Mouse (Mus musculus) kidney, embryonic 14.5 days (tissue): ENCODE data around the gene Thnsl1. TPM values are rescaled to one million over a fixed set of nuclear protein-coding genes. Genes with fewer than 3 reads are reported as not detected.

ENCODE experiments used
- ATAC-seq: fragments of 200-750 bp; cut with Nextera tagmentation; 2 replicates; pipeline ENCODE4 v1.8.0; 2017; ENCODE audit warnings: moderate number of reproducible peaks, mild to moderate bottlenecking, moderate TSS enrichment, moderate library complexity; ENCODE audit not compliant: low FRiP score, low TSS enrichment
- H3K27ac ChIP-seq: fragments of 300-500 bp; sonication (generic); 2 replicates; pipeline ENCODE4 v1.5.1; 2014; ENCODE audit warnings: low read depth, mild to moderate bottlenecking, low read length, moderate library complexity, mixed read lengths
- H3K27me3 ChIP-seq: fragments of 300-500 bp; sonication (generic); 2 replicates; pipeline ENCODE4 v1.6.1; 2014; ENCODE audit warnings: mild to moderate bottlenecking, low read length; ENCODE audit not compliant: control insufficient read depth, insufficient read depth
- H3K36me3 ChIP-seq: fragments of 300-500 bp; sonication (generic); 2 replicates; pipeline ENCODE4 v1.6.1; 2014; ENCODE audit warnings: low read length, mixed read lengths; ENCODE audit not compliant: control insufficient read depth, insufficient read depth
- H3K4me1 ChIP-seq: fragments of 300-500 bp; sonication (generic); 2 replicates; pipeline ENCODE4 v1.6.1; 2014; ENCODE audit warnings: low read length, mixed read lengths; ENCODE audit not compliant: control insufficient read depth, insufficient read depth
- H3K4me2 ChIP-seq: fragments of 300-500 bp; sonication (generic); replicated peaks from 2 replicates; pipeline ENCODE4 v1.6.1; 2014; ENCODE audit warnings: low read depth, mild to moderate bottlenecking, low read length
- H3K4me3 ChIP-seq: fragments of 300-500 bp; sonication (generic); 2 replicates; pipeline ENCODE4 v1.5.1; 2014; ENCODE audit warnings: mild to moderate bottlenecking, low read length
- H3K9ac ChIP-seq: fragments of 300-500 bp; sonication (generic); 2 replicates; pipeline ENCODE4 v1.6.1; 2014; ENCODE audit warnings: low read depth, mild to moderate bottlenecking, low read length, moderate library complexity
- H3K9me3 ChIP-seq: fragments of 300-500 bp; sonication (generic); 2 replicates; pipeline ENCODE4 v1.6.1; 2016; ENCODE audit warnings: low read length; ENCODE audit not compliant: control insufficient read depth
- WGBS: fragments of 180-500 bp; shearing (Covaris S2); extraction: QIAGEN DNeasy Blood & Tissue Kit; methylation state at CpG from one replicate; pipeline ENCODE4 v1.1.7; 2014; 5-methylcytosine and 5-hydroxymethylcytosine counted together
- polyA plus RNA-seq: library from polyadenylated mRNA; unstranded; fragments of >200 nt; fragmentation: Nextera tagmentation; extraction: Ambion mirVana; gene quantifications from 2 replicates; pipeline ENCODE4 v1.2.1, GENCODE M21; 2014

The Thnsl1 gene
- polyA plus RNA-seq, 1 experiment from 2014 or later = 8.8 TPM

DNA sequence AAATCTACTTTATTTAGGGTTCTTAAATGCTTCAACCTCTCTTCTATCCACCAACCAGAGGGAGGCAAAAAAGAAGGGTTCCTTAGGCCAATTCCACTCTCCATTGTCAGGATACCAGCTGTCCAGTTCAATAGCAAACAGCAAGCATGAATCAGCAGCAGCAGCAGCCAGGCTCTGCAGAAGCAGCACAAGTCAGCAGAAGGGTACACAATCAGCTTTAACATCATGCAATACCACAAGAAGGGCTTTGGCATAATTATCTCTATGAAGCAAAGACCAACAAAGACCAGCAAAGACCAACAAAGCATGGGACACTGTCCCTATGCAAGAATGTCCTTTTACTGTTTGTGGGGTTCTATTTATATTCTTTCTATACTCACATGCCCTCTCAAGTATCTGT lies 48.8 kb downstream of the Thnsl1 start:
- Histone ChIP-seq H3K36me3 (no peaks in the 10 kb centered on the region), H3K27me3 (no peaks in the 10 kb centered on the region), H3K4me1 (no peaks in the 10 kb centered on the region), H3K4me2 (no peak overlapping the region), H3K9me3 (no peaks in the 10 kb centered on the region), H3K9ac (no peak overlapping the region), H3K4me3 (no peak overlapping the region), H3K27ac (no peak overlapping the region)
- ATAC-seq = no peak

DNA sequence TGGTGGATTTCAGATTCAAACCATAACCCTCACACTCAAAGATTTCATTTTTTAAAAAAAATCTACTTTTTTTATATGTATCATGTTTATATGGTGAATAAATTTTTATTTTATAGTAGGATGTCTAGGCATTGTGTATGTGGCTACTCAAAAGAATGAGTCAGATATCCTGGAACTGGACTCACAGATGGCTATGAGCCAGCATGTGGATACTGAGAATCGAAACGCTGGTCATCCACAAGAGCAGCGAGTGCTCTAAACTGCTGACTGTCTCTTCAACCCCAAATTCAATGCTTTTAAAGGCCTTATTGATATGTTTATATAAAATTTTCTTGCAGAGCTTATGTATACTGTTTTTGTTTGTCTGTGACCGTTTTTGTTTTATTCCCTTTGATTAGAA lies 52.8 kb downstream of the Thnsl1 start:
- WGBS = 87% methylated on average over 4 of the region's 4 CpGs

DNA sequence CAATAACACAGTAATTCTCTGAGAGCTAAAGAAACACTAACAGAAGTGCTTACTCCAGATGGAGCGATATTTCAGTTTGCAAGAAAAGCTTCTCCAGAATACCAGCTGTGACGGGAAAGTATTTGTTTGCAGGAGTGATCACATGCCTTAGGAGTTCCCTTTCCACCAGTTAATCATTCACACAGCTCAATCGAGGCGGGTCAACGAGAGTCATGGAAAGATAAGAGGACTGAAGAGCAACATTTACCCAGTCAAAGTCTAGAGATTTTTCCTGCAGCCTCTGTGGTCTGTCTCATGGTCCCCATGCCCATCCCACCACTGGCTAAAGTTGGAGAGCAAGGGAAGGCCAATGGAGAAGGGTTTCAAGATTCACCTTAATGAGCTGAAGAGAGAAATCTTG lies 53.6 kb downstream of the Thnsl1 start:
- H3K9ac ChIP-seq = no peak overlapping the region
- no peaks in the 10 kb centered on the region for H3K4me1 ChIP-seq
- H3K4me3 ChIP-seq = no peak overlapping the region
- ATAC-seq = no peak
- WGBS = 48% methylated on average over 5 of the region's 5 CpGs
- H3K9me3 ChIP-seq = no peaks in the 10 kb centered on the region
- H3K27ac ChIP-seq = no peak overlapping the region
- no peak overlapping the region for H3K4me2 ChIP-seq
- no peaks in the 10 kb centered on the region for H3K36me3 ChIP-seq
- no peaks in the 10 kb centered on the region for H3K27me3 ChIP-seq

More for the DNA sequence above, 52.8 kb downstream of the Thnsl1 start:
- H3K4me3 ChIP-seq = no peak overlapping the region
- no peaks in the 10 kb centered on the region for H3K36me3 ChIP-seq
- no peak overlapping the region for H3K4me2 ChIP-seq
- no peaks in the 10 kb centered on the region for H3K27me3 ChIP-seq
- ATAC-seq = no peak
- no peak overlapping the region for H3K9ac ChIP-seq
- no peak overlapping the region for H3K27ac ChIP-seq
- H3K4me1 ChIP-seq = no peaks in the 10 kb centered on the region
- no peaks in the 10 kb centered on the region for H3K9me3 ChIP-seq

DNA sequence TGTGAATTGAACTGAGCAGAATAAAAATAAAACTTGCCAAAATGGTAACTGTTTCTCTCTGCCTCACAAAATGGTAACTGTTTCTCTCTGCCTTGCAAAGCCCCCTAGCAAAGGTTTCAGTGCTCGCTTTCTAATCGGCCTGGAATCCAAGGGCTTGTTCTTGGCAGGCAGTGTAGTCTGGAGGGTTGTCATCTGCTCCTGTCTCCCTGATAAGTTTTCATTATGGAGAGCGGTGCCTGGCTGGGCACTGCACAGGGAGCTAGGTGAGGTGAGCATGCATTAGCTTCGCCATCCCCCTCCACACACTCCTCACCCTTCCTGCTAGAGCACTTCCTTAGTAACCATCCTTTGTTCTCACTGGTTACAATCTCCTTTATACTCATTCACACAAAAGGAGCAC lies 54.5 kb downstream of the Thnsl1 start:
- no peaks in the 10 kb centered on the region for H3K9me3 ChIP-seq
- H3K9ac ChIP-seq = no peak overlapping the region
- no peaks in the 10 kb centered on the region for H3K4me1 ChIP-seq
- no peaks in the 10 kb centered on the region for H3K36me3 ChIP-seq
- 67% methylated on average over 4 of the region's 4 CpGs for WGBS
- H3K27me3 ChIP-seq = no peaks in the 10 kb centered on the region
- H3K4me3 ChIP-seq = no peak overlapping the region
- H3K4me2 ChIP-seq = no peak overlapping the region
- no peak for ATAC-seq
- no peak overlapping the region for H3K27ac ChIP-seq

DNA sequence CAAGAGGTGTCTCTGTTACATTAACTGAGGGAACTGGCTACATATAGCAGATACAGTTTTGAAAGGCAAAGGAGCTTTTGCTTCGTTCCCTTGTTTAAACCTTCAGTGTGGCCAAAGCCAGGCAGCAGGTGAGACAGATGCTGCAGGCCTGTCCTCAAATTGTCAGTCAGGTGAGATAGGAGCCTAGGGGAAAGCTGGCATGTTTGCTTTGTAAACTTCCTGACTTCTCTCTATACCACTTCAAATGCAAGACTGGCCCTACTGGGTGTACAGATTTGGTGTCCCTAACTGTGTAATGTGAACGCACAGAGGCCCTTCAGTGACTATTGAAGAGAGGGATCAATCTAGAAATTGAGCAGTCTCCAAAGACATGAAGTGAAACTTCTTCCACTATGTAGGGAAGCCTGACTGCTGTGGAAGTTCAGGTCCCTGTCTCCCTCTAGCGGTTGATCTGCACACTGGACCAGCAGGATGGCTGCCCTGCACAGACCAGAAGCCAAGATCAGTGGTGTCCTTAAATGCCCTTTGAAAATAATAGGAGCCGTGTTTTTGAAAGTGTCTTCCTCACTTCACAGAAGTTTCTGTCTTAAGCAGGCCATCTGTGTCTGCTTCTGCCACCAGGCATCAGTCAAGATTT lies 56.0 kb downstream of the Thnsl1 start:
- peak; percentile 90 for ATAC-seq
- Histone ChIP-seq H3K4me2 (no peak overlapping the region), H3K4me3 (no peak overlapping the region), H3K4me1 (no peaks in the 10 kb centered on the region), H3K27me3 (no peaks in the 10 kb centered on the region), H3K9me3 (no peaks in the 10 kb centered on the region), H3K36me3 (no peaks in the 10 kb centered on the region), H3K27ac (no peak overlapping the region), H3K9ac (no peak overlapping the region)
- WGBS = 27% methylated on average over 4 of the region's 4 CpGs

DNA sequence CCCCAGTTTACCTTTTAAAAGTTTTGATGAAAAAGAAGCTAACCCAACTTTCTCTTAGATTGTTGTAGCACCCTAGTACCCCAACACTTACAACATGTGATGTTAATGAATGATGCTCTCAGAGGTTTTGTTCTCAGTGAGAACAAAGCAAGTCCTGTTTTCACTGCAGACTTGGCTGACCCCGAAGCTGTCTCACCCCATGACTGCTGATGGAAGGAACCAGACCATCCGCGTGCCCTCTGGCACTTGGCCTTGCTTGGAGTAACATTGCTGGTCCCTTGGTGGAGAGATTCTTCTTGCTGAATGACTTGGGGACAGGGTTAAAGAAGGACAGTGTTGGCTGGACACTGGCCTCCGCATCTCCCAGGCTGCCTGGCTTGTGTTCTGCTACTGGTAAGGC lies 58.5 kb downstream of the Thnsl1 start:
- H3K27me3 ChIP-seq = no peaks in the 10 kb centered on the region
- ATAC-seq = no peak
- H3K9me3 ChIP-seq = no peaks in the 10 kb centered on the region
- H3K9ac ChIP-seq = no peak overlapping the region
- H3K27ac ChIP-seq = no peak overlapping the region
- H3K36me3 ChIP-seq = no peaks in the 10 kb centered on the region
- no peak overlapping the region for H3K4me3 ChIP-seq
- WGBS = 89% methylated on average over 4 of the region's 4 CpGs
- no peak overlapping the region for H3K4me2 ChIP-seq
- no peaks in the 10 kb centered on the region for H3K4me1 ChIP-seq

Other genes starting within 250 kb of the Thnsl1 start
- gene Arhgap21, start 236.8 kb upstream of the Thnsl1 start, polyA plus RNA-seq = 14.4 and 15.9 TPM in 2 replicates
- 0.35 and 0.59 TPM in 2 replicates for gene Enkur, start 359 bp upstream of the Thnsl1 start, polyA plus RNA-seq
- not detected in 2 replicates for gene Gpr158, start 161.8 kb downstream of the Thnsl1 start, polyA plus RNA-seq